Mouse (Mus musculus) mouse embryonic stem cell (cell line): ENCODE results near the gene Nsd1.

Experiments
- in situ Hi-C, 2 experiments: fragments of 300-500 bp; cut with MboI; formaldehyde crosslinking; loops; 1 replicate in 1 of 2; 3 replicates in 1 of 2; pipeline ENCODE4 v1.14.3; 2019 to 2020; ENCODE audit warnings: low sequenced_read_pairs in 2 of 2, low pct_unique_long_range_greater_than_20kb in 1 of 2, mixed read lengths in 1 of 2; ENCODE audit not compliant: unreplicated experiment in 1 of 2

The Nsd1 gene

DNA sequence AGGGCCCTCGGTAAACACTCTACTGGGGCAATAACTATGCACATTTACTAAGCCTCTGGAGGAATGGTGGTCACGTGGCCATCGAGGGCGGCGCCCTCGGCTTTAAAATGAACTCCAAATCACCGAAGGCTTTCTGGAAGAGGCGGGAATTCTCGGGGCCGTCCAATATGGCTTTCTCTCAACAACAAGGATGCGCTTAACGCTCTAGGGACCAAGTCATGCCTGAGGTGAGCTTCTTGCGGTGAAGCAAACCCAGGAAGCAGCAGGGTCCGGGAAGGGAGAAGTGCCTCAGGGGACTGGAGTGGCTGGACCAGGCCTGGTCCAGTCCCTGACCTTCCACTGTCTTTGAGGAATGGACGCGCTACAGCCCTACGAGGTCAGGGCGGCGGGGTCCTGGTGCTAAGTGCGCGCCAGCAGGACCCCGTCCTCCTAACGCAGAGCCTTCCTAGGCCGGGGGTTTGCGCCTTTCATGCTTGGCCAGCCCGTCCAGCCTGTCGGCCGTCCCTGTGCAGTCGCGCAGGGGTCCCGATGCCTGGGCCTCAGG, at the start of gene Nsd1:
Gene Nsd1, plus strand, starts transcription at position 134 of the 544 bp plus-strand sequence.
- in situ Hi-C loops, result no loop called here

DNA sequence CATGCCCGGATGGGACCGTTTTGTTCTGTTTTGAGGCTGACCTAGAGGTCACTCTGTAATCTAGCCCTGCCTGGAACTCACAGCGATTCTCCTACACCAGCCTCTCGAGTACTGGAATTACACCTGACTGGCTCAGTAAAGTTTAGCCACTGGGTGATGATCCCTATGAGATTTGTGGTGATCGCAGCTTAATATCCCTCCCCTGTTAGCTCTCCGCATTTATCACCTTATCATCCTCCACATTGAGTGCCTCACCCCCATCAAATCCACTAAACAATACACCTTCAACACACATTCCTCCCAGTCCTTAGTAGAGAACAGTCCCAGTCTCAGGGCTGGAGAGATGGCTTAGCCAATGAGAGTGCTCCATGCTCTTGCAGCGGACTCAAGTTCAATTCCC, 47.2 kb upstream of the Nsd1 start:
- in situ Hi-C loops, result no loop called here

DNA sequence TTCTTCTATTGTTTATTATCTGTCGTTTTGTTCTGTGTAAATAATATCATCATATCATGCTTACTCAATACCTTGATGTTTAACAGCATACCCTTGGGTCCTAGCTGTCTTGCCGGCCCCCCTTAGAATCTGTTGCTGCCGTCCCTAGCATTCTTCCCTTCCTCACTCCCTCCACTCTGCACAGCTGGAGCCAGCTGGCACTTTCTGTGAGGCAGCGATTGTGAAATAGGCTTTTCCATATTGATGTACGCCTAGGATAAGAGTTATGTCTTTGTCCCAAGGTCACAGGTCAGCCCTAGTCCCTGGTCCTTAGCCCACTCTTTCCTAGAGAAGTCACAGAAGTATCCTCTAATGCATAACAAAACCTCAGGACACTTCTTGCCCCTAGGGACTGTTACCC, 46.0 kb upstream of the Nsd1 start:
- in situ Hi-C loops, result no loop called here

DNA sequence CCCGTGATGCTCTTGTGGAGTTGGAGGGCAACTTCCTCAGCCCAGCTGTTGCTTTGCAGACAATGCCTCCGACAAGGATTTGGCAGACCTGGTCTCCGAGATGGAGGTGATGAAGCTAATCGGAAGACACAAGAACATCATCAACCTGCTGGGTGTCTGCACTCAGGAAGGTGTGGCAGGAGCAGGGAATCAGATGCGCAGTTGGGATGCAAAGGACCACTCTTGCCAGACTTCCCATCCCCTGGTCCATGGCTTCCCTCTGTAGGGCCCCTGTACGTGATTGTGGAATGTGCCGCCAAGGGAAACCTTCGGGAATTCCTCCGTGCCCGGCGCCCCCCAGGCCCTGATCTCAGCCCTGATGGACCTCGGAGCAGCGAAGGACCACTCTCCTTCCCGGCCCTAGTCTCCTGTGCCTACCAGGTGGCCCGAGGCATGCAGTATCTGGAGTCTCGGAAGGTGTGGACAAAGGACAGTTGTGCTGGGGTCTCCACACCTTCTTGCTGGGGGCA, 43.7 kb upstream of the Nsd1 start:
- in situ Hi-C loops, result no loop called here

DNA sequence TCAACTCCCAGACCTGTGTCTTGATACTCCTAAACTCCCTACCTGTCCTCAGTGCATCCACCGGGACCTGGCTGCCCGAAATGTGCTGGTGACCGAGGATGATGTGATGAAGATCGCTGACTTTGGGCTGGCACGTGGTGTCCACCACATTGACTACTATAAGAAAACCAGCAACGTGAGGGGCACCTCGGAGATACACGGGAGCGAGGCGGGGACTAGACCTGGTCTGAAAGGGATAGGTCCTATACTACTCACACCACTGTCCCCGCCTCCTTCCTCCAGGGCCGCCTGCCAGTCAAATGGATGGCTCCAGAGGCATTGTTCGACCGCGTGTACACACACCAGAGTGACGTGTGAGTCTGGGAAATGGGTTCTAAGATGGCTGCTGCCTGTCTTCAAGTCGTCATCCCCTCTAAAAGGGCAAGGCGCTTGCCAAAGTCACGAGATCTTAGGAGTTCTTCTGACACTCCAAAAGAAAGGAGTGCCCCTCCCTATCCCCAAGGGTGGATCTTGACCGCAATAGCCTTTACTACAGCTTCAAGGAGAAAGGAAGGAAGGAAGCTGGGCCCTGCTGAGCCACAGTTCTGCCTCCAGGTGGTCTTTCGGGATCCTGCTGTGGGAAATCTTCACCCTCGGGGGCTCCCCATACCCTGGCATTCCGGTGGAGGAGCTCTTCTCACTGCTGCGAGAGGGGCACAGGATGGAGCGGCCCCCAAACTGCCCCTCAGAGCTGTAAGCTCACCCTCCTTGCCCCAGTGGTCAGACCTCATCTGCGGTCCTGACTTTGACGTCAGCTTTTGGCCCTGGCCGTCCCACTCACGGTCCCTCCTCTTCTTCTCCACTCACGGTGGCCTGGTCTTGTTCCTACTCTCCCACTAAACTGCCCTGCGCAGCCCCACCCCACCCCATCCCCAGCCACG, 42.5 kb upstream of the Nsd1 start:
- in situ Hi-C loops, result no loop called here

DNA sequence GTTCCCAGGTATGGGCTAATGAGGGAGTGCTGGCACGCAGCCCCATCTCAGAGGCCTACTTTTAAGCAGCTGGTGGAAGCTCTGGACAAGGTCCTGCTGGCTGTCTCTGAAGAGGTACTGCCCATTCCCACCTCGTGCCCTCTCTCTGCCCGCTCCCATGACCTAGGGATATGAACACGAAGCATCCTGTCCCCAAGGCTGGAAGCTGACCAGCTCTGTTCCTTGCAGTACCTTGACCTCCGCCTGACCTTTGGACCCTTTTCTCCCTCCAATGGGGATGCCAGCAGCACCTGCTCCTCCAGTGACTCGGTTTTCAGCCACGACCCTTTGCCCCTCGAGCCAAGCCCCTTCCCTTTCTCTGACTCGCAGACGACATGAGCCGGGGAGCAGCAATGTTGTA, 41.8 kb upstream of the Nsd1 start:
- in situ Hi-C loops, result no loop called here

DNA sequence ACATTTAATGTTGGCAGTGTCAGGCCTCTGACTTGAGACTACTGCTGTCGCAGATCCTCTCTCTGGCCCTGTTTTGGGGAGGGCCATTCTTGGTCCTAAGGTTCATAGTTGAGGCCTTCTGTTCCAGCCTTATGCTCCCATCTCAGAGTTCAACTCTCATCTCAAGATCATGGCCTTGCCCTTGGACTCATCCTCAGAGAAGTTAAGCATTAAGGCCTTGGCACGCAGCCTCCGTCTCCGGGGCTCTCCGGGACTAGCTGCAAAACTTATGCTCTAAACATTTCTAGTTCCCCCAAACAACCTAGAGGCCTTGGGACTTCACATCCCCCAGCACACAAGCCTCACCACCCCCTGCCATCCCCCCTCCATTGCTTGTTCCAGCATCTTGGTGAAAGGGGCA, 41.3 kb upstream of the Nsd1 start:
- in situ Hi-C loops, result no loop called here

DNA sequence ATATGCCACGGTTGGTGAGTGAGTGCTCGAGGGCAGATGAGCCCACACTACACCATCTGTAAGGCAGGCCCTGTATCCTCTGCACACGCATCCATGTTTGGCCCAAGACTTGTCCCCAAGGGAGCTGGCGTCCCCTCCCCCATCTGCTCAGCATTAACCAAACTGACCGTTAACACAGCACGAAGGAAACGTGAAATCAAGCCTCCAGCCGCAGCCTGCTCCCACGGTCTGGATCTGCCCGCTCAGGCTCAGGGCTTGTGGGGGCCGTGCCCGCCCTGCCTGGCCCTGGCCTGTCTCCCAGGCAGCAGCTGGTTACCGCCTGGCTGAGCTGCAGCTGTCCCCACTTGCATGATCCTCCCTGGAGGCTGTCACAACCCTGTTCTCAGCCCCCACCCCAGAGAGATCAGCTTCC, 40.6 kb upstream of the Nsd1 start:
- in situ Hi-C loops, result no loop called here

- in situ Hi-C loops, result loop anchor here in 1 of 2 experiments (10.0 kb wide), 1 partner anchor 377 kb away; no protein-coding TSS in a partner anchor
These were observed 37.9 kb upstream of the Nsd1 start for GRCm38 (mm10) chr13:55171517-55172335.

DNA sequence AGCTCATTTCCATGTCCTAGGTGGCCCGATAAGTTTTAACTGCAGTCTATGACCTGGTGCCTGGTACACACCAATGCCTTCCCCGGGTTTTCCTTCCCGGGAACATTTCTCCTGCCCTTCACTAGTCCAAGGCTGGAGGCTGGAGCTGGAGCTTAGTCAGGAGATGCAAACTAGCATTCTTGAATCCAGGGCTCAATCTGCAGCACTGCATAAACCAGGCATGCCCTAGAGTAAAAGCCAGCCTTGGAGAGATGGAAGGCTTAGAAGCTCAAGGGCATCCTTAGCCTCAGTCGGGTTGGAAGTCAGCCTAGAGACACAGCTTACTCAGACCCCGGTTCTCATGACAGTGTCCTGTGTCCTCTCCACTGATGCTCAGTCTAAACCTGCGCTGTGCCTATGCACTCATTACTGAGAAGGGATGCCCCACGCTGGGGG, 37.2 kb upstream of the Nsd1 start:
- in situ Hi-C loops, result loop anchor here in 1 of 2 experiments (10.0 kb wide), 1 partner anchor 378 kb away; no protein-coding TSS in a partner anchor

- in situ Hi-C loops, result loop anchor here in 1 of 2 experiments (10.0 kb wide), 1 partner anchor 380 kb away; no protein-coding TSS in a partner anchor
These were observed 35.2 kb upstream of the Nsd1 start for GRCm38 (mm10) chr13:55174347-55174746.

DNA sequence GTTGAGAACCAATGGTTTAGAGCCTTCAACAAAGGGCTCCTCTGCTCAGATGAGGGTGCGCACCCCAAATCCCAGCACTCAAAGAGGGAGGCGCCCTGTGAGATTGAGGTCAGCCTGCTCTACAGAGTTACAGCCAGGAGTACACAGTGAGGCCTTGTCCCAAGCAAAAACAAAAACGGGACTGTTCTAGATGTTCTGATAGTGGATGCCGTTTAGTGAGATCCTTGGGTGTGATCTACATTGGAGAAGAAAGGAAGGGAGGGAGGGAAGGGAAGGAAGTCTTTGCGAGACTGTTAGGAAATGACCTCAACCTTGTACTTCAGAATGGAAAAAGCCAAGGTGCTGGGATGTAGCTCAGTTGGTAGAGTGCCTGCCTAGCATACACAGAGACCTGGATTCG, 33.3 kb upstream of the Nsd1 start:
- in situ Hi-C loops, result loop anchor here in 1 of 2 experiments (10.0 kb wide), 1 partner anchor 381 kb away; no protein-coding TSS in a partner anchor

GRCm38 (mm10) chr13:55177903-55178496, 31.6 kb upstream of the Nsd1 start:
- in situ Hi-C loops, result loop anchor here in 1 of 2 experiments (10.0 kb wide), 1 partner anchor 383 kb away; no protein-coding TSS in a partner anchor

DNA sequence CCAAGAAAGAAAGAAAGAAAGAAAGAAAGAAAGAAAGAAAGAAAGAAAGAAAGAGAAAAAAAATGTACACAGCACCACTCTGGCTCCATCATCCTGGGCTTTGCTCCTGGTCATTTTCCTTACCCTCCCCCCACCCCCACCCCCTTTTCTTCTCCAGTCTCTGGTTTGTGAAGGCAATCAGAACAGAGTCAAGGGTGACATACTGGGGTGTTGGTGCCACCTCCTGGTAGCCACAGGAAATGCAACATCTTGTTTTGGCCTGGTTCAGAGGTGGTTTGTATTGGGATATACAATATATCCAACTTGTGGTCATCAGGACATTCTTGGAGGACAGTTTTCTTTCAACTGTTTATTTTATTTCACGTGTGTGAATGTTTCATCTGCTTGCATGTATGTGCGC, 31.0 kb upstream of the Nsd1 start:
- in situ Hi-C loops, result loop anchor here in 1 of 2 experiments (10.0 kb wide), 1 partner anchor 384 kb away; no protein-coding TSS in a partner anchor

DNA sequence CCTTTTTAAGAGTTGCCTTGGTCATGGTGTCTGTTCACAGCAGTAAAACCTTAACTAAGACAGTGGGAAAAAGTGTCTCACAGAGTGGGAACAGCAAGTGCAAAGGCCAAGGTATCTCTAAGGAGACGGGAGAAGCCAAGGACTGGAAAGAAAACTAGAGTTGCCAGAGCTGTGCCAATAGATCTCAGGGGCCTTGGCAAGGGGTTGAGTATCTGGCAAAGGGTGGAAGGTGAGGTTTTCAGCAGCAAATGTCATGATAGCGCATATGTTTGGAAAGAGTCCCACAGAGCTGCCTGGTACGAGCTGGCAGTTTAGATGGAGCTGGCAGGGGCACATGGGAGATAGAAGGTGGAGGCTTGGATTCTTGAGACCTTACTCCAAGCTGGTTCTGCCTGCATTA, 30.0 kb upstream of the Nsd1 start:
- in situ Hi-C loops, result loop anchor here in 1 of 2 experiments (10.0 kb wide), 1 partner anchor 385 kb away; no protein-coding TSS in a partner anchor

DNA sequence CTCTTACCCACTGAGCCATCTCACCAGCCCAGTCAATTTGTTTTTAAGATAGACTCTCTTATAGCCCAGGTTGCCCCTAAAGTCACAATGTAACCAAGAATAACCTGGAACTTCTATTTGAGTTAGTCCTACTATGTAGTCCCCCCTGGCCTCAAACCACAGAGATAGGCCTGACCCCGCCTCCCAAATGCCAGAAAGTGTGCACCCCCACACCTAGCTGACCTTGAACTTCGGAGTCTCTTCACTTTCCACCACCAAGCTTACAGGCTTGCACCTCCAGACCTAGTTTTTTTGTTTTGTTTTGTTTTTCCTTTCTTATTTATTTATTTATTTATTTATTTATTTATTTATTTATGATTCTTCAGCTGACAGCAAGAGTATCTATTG, 27.8 kb upstream of the Nsd1 start:
- in situ Hi-C loops, result no loop called here

GRCm38 (mm10) chr13:55182173-55182894, 27.2 kb upstream of the Nsd1 start:
- in situ Hi-C loops, result no loop called here
